Mouse (Mus musculus) liver, embryonic 14.5 days (tissue): ENCODE measurements around the gene Phlda2. TPM values are rescaled to one million over a fixed set of nuclear protein-coding genes. Genes with fewer than 3 reads are reported as not detected.
A peak's percentile ranks its signal among the peaks of the same experiment; 100 is the strongest.

Source experiments
- ATAC-seq: fragments of 200-750 bp; cut with Nextera tagmentation; 2 replicates; pipeline ENCODE4 v1.8.0; 2017; ENCODE audit warnings: moderate number of reproducible peaks, mild to moderate bottlenecking, moderate library complexity; ENCODE audit not compliant: insufficient read depth
- DNase-seq, 3 experiments: peaks; one replicate each; pipeline ENCODE4 v3.0.0-alpha.2; 2012 to 2013; ENCODE audit warnings: low read depth in 3 of 3, low spot score in 3 of 3
- H3K27ac ChIP-seq: fragments of 300-500 bp; sonication (generic); 2 replicates; pipeline ENCODE4 v1.5.1; 2014; ENCODE audit warnings: moderate library complexity, mild to moderate bottlenecking, control low read depth, inconsistent platforms
- H3K27me3 ChIP-seq: fragments of 300-500 bp; sonication (generic); 2 replicates; pipeline ENCODE4 v1.6.1; 2014; ENCODE audit warnings: mild to moderate bottlenecking, low read length, moderate library complexity; ENCODE audit not compliant: control insufficient read depth, insufficient read depth
- H3K36me3 ChIP-seq: fragments of 300-500 bp; sonication (generic); replicated peaks from 2 replicates; pipeline ENCODE4 v1.6.1; 2014; ENCODE audit warnings: low read depth; ENCODE audit not compliant: control insufficient read depth, insufficient read depth
- H3K4me1 ChIP-seq, 2 experiments: fragments of 200-500 bp in 1 of 2; fragments of 300-500 bp in 1 of 2; sonication (generic) in 1 of 2; replicated peaks; 2 replicates each; pipeline ENCODE4 v1.6.1; 2012 to 2014; ENCODE audit warnings: antibody characterized with exemption in 1 of 2, inconsistent platforms in 1 of 2, low read length in 1 of 2; ENCODE audit not compliant: control insufficient read depth in 2 of 2, insufficient read depth in 2 of 2
- H3K4me2 ChIP-seq: fragments of 300-500 bp; sonication (generic); 2 replicates; pipeline ENCODE4 v1.6.1; 2014; ENCODE audit warnings: low read depth, mild to moderate bottlenecking, control low read depth, moderate library complexity
- H3K4me3 ChIP-seq, 2 experiments: fragments of 200-500 bp in 1 of 2; fragments of 300-500 bp in 1 of 2; sonication (generic) in 1 of 2; 2 replicates each; pipeline ENCODE4 v1.5.1; 2012 to 2014; ENCODE audit warnings: low read depth in 2 of 2, low read length in 2 of 2, mild to moderate bottlenecking in 2 of 2, control low read depth in 1 of 2, inconsistent platforms in 1 of 2, moderate library complexity in 1 of 2; ENCODE audit not compliant: insufficient read depth in 1 of 2
- H3K9ac ChIP-seq: fragments of 300-500 bp; sonication (generic); replicated peaks from 2 replicates; pipeline ENCODE4 v1.6.1; 2014; ENCODE audit warnings: mild to moderate bottlenecking, control low read depth, moderate library complexity
- H3K9me3 ChIP-seq: fragments of 300-500 bp; sonication (generic); 2 replicates; pipeline ENCODE4 v1.6.1; 2016; ENCODE audit warnings: low read length, mixed read lengths; ENCODE audit not compliant: control insufficient read depth
- CTCF ChIP-seq: IDR thresholded peaks from 2 replicates; pipeline ENCODE4 v1.5.1; 2016; ENCODE audit warnings: antibody characterized with exemption, low read depth, control low read depth
- EP300 ChIP-seq: IDR thresholded peaks from 2 replicates; pipeline ENCODE4 v1.6.1; 2016; ENCODE audit warnings: antibody characterized with exemption, low read depth
- WGBS: fragments of 180-500 bp; shearing (Covaris S2); extraction: QIAGEN DNeasy Blood & Tissue Kit; methylation state at CpG from one replicate; pipeline ENCODE4 v1.1.7; 2014; ENCODE audit not compliant: insufficient replicate concordance; 5-methylcytosine and 5-hydroxymethylcytosine counted together
- polyA plus RNA-seq, 2 experiments: library from polyadenylated mRNA; depleted of rRNA in 1 of 2; stranded (reverse) in 1 of 2; unstranded in 1 of 2; fragments of >200 nt; fragmentation: Nextera tagmentation in 1 of 2; extraction: Ambion mirVana in 1 of 2; gene quantifications; 2 replicates each; pipeline versions ENCODE4 v1.2.1 to v1.2.3; 2012 to 2014

Phlda2 gene
- polyA plus RNA-seq, 2 experiments, result 18.2 to 23.2 TPM

DNA sequence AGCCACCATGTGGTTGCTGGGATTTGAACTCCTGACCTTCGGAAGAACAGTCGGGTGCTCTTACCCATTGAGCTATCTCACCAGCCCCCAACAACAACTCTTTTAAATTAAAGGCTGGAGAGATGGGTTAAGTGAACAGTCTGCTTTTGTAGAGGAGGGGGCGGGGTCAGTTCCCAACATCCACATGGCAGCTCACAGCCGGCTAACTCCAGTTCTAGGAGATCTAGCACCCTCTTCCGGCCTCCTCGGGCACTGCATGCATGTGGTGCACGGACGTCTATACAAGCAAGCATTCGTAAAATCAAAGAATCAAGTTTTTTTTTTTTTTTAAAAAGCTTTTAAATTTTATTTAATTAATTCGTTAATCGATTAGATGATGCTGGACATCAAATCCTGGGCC, 2.9 kb upstream of the Phlda2 start:
- Histone ChIP-seq H3K27me3 (peaks cover 36% of the 10 kb centered on the region), H3K36me3 (no peaks in the 10 kb centered on the region), H3K9me3 (no peaks in the 10 kb centered on the region), H3K4me2 (no peak overlapping the region), H3K9ac (no peak overlapping the region), H3K27ac (no peak overlapping the region), H3K4me3 (no peak overlapping the region), H3K4me1 (no peaks in the 10 kb centered on the region)
- peak; percentile 26 to 44 (median 37) for DNase-seq
- WGBS, result 14% methylated on average over 11 of the region's 11 CpGs
- no peak for TF ChIP-seq EP300
- TF ChIP-seq CTCF, result peak; percentile 77
- no peak for ATAC-seq

DNA sequence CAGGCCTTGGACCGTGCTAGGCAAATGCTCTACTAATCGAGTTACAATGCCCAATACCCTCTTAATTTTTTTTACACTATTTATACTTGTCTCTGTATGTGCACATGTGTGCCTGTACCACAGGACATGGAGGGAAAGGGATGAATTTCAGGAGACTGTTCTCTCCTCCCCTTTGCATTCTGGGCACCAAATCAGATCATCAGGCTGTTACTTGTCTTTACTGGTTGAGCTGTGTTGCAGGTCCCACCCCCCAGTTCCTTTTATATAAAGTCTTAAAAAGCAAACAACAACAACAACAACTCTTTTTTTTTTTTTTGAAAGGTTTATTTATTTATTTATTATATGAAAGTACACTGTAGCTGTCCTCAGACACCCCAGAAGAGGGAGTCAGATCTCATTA, 2.5 kb upstream of the Phlda2 start:
- Histone ChIP-seq H3K36me3 (no peaks in the 10 kb centered on the region), H3K9me3 (no peaks in the 10 kb centered on the region), H3K4me2 (no peak overlapping the region), H3K4me1 (no peaks in the 10 kb centered on the region), H3K27ac (no peak overlapping the region), H3K9ac (no peak overlapping the region), H3K4me3 (no peak overlapping the region), H3K27me3 (peaks cover 40% of the 10 kb centered on the region)
- DNase-seq, result no peak
- TF ChIP-seq EP300, result no peak
- TF ChIP-seq CTCF, result no peak
- no peak for ATAC-seq
- 60% methylated on average over 2 of the region's 2 CpGs for WGBS

DNA sequence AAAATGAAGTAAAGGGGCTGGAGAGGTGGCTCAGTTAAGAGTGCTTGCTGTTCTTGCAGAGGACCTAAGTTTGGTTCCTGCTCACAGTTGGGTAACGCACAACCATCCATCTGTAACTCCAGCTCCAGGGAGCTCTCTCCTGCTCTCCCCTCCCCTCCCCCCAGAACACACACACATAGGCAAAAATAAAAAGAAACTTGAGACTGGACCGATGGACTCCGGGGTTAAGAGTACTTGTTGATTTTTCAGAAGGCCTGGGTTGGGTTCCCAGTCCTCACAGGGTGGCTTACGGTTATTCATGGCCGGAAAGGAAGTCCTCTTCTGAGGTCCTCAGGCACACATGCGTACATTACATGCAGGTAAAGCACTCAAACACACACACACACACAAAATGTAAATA, 976 bp upstream of the Phlda2 start:
- Histone ChIP-seq H3K4me2 (no peak overlapping the region), H3K9ac (no peak overlapping the region), H3K4me1 (no peaks in the 10 kb centered on the region), H3K27ac (no peak overlapping the region), H3K9me3 (no peaks in the 10 kb centered on the region), H3K4me3 (no peak overlapping the region), H3K27me3 (peaks cover 42% of the 10 kb centered on the region), H3K36me3 (no peaks in the 10 kb centered on the region)
- ATAC-seq (no peak), DNase-seq (no peak)
- TF ChIP-seq CTCF (no peak), EP300 (no peak)
- 71% methylated on average over 6 of the region's 6 CpGs for WGBS

DNA sequence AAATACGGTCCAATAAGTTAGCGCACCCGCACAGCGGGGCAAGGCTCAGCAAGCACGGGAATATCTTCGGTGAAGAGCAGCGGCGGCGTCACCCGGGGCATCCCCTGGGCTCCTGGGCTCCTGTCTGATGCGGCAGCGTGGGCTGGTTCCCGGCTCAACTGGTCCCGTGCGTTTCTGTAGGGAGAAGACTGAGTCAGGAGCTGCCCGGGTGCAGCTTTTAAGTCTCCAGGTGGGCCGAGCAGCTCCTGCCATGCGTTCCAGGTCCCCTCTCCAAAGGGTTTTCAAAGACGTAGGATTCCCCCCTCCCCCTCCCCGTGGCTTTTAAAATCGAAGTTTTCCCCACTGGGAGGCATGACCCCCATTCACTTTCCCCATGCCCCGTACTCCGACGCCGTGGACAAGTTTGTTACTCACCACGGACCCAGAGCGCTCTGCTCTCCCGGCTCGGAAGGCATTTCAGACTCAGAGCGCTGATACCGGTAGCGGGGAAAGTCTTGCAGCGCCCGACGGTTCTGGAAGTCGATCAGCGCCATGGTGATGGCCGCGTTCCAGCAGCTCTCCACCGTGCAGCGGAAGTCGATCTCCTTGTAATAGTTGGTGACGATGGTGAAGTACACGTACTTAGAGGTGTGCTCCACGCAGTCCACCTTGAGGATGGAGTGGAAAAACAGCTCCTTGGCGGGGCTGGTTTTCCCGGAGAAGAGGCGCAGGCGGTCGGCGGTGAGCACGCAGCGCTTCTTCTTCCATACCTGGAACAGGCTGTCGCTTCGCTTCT, 1.1 kb downstream of the Phlda2 start:
- DNase-seq, result no peak

DNA sequence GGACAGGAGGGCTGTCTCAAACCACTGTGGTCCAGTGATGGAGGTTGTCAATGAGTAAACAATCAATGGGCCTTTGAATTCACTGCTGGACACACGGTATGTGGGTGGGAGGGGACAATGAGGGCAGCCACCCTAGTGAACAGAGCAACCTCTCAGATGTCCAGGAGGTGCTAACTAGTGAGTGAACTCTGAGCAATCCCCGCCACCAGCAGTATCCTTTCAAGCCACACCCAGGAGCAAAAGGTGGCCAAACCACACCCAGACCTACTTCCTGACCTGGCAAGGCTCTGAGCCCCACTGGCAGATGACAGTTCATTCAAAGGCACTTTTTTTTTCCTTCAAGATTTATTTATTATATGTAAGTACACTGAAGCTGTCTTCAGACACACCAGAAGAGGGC, 2.0 kb downstream of the Phlda2 start:
- TF ChIP-seq CTCF (no peak), EP300 (no peak)
- Histone ChIP-seq H3K4me3 (no peak overlapping the region), H3K9me3 (no peaks in the 10 kb centered on the region), H3K9ac (no peak overlapping the region), H3K27me3 (peaks cover 42% of the 10 kb centered on the region), H3K27ac (no peak overlapping the region), H3K4me2 (no peak overlapping the region), H3K4me1 (peaks cover under 1 to 5% of the 10 kb centered on the region in 2 experiments; a peak in 2 of 4 replicates), H3K36me3 (no peaks in the 10 kb centered on the region)
- ATAC-seq (no peak), DNase-seq (no peak)
- WGBS, result 22% methylated on average over 2 of the region's 2 CpGs

More for the DNA sequence above, 1.1 kb downstream of the Phlda2 start:
- no peak for ATAC-seq
- H3K9me3 ChIP-seq, result no peaks in the 10 kb centered on the region
- no peak overlapping the region for H3K9ac ChIP-seq
- peak overlapping the region; percentile 41 to 48 for H3K4me3 ChIP-seq
- TF ChIP-seq EP300 (no peak), CTCF (no peak)
- no peak overlapping the region for H3K27ac ChIP-seq
- 3% methylated on average over 55 of the region's 55 CpGs for WGBS
- H3K27me3 ChIP-seq, result peaks cover 42% of the 10 kb centered on the region
- H3K4me2 ChIP-seq, result peak overlapping the region; percentile 59
- H3K36me3 ChIP-seq, result no peaks in the 10 kb centered on the region
- no peaks in the 10 kb centered on the region for H3K4me1 ChIP-seq
